Mouse (Mus musculus) olfactory bulb, adult 2 months (tissue): ENCODE results near the gene Asz1.

ENCODE experiments used
- CTCF ChIP-seq: fragments of 200-500 bp; IDR thresholded peaks from 2 replicates; pipeline ENCODE4 v1.5.1; 2012; ENCODE audit warnings: low read depth, mild to moderate bottlenecking, low read length, moderate library complexity; ENCODE audit not compliant: insufficient read depth
- POLR2A ChIP-seq: fragments of 200-500 bp; IDR thresholded peaks from 2 replicates; pipeline ENCODE4 v1.6.1; 2012; ENCODE audit warnings: mild to moderate bottlenecking, low read depth, low read length, moderate library complexity; ENCODE audit not compliant: insufficient read depth

DNA sequence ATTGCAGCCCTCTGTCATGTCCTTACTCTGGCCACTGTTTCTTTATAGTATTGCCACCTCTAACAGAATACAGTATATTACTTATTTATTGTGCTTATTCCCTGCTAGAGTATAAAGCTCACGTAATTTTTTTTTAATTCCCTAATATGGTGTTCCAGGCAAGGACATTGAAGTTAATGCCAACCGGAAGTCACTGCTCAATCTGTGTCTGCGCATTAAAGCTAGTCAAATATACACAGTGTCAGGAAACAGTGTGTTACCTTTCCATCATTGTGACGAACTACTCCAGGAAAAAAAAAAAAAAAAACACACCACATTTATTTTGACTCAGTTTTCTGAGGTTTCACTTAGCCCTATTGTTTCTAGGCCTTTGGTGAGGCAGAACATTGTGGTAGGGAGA lies 19.2 kb upstream of the Asz1 start:
- no peak for TF ChIP-seq POLR2A
- TF ChIP-seq CTCF = no peak
